Mouse (Mus musculus) heart, postnatal 10 days (tissue): Measurements from ENCODE around the gene Tchp. TPM values are rescaled to one million over a fixed set of nuclear protein-coding genes. Genes with fewer than 3 reads are reported as not detected.

Experiments
- microRNA-seq, 2 experiments: library from miRNA; unstranded; fragments of <30 nt; microRNA quantifications; one replicate each; pipeline ENCODE4 v1.2.0; 2022
- total RNA-seq, 2 experiments: library from RNA; stranded (reverse); gene quantifications; 2 replicates each; pipeline ENCODE4 v1.2.3; 2021

The Tchp gene
- total RNA-seq, 2 experiments from 2014 or later, result 5.1 to 5.7 TPM

Small RNA genes lying within 50 kb of the gene (microRNA-seq; reads per million reads assigned to microRNA genes)
- 0 to 0.71 reads per million in 2 experiments for gene Mir7028

Other genes starting within 250 kb of the Tchp start
- 1 to 10 TPM; 7.2 to 8.0 TPM for gene Fam222a, start 139.7 kb upstream of the Tchp start, total RNA-seq
- 1 to 10 TPM; 2.9 to 6.0 TPM for gene Trpv4, start 49.3 kb upstream of the Tchp start, total RNA-seq
- 10 to 100 TPM; 20.6 to 21.5 TPM for gene Gltp, start 16.8 kb upstream of the Tchp start, total RNA-seq
- 10 to 100 TPM; 54.4 to 55.6 TPM for gene Ankrd13a, start 66.9 kb downstream of the Tchp start, total RNA-seq
- 10 to 100 TPM; 48.0 to 52.2 TPM for gene Git2, start 67.8 kb downstream of the Tchp start, total RNA-seq
- 10 to 100 TPM; 15.5 to 17.8 TPM for gene 1500011B03Rik, start 115.7 kb downstream of the Tchp start, total RNA-seq
- not detected for gene 4930519G04Rik, start 145.9 kb downstream of the Tchp start, total RNA-seq
- gene Gm9936, start 150.9 kb downstream of the Tchp start, total RNA-seq, result not detected
- gene Oasl2, start 189.2 kb downstream of the Tchp start, total RNA-seq, result 1 to 10 TPM; 2.2 to 3.7 TPM
- gene Oasl1, start 215.5 kb downstream of the Tchp start, total RNA-seq, result under 1 TPM; 0.40 to 0.50 TPM
- gene 2210016L21Rik, start 234.4 kb downstream of the Tchp start, total RNA-seq, result 10 to 100 TPM; 27.1 to 30.3 TPM